Mouse (Mus musculus): Measurements from ENCODE around the gene 2310050C09Rik. TPM values are rescaled to one million over a fixed set of nuclear protein-coding genes. Genes with fewer than 3 reads are reported as not detected.

Gene 2310050C09Rik
- not detected for total RNA-seq (2021)
- long read RNA-seq, experiment 1: 0 reads
- long read RNA-seq, experiment 2: 0 reads

DNA sequence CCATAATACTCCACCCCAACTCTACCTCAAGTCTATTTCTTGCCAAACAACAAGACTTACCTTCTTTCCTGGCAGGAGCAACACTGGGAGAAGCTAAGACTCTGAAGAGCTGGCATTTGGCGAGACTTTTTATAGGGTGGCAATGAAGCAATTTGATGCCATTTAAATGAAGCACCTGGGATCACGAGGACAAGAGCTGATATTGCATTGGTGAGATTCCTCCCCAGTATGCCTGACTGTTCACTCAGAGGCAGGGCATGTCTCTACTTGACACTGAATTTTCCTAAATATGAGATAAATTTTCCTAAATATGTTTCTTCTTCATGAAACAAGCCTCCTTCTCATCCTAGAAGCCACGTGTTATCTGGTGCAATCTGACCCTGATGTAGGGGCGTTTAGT, at the start of gene 2310050C09Rik:
Gene 2310050C09Rik, minus strand, starts transcription at position 101 of the 400 bp plus-strand sequence.
- DNase-seq (ENCODE audit: low spot score): no peak

DNA sequence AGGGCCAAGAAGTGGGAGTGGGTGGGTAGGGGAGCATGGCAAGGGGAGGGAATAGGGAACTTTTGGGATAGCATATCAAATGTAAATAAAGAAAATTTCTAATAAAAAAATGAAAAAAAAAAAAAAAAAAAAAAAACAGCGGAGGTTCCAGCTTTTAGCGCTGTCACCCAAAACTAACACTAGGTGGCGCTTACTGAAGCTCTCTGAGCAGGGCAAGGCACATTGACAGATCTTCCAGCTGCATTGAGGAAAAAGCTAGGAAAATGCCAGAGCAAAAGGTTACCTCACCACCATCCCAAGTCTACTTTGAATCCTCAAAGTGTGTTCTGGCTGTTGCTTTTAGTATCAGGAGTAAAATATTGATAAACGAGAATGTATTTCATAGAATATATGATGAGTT, 37.6 kb upstream of the 2310050C09Rik start:
- DNase-seq (ENCODE audit: low spot score): no peak

DNA sequence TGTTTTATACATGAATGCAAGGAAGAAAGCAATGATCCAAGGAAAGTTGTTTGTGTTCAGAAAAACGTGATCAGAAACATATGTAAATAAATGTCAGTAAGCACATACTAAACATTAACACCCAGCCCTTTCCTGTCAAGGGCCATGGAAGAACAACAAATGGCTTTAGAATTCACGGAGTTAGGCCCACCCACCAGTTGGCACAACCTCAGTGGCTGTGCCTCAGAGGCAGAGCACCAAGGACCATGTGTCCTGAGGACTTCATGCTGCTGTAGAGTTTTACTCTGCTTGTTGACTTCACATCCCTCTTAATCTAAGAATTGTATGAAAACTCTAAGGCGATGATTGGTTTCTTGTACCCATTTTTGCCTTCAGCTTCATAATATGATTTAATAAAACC, 35.2 kb upstream of the 2310050C09Rik start:
- no peak for DNase-seq (ENCODE audit: low spot score)

DNA sequence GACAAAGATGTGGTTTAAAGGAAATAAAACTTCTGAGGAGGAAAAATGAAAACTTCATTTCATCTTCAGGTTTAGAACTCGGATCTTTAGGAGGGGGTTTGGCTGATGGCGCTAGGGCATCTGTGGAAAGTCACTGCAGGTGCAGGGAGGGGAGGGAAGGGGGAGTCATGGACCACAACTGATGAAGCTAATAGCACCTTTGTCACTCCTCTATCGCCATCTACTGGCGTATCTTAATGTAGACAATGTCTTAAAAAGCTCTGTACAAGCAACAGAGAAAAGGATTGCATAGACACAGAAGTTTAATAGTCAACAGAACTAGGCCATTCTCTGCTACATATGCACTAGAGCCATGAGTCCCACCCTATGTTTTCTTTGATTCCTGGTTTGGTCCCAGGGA, 33.6 kb upstream of the 2310050C09Rik start:
- DNase-seq (ENCODE audit: low spot score): no peak

DNA sequence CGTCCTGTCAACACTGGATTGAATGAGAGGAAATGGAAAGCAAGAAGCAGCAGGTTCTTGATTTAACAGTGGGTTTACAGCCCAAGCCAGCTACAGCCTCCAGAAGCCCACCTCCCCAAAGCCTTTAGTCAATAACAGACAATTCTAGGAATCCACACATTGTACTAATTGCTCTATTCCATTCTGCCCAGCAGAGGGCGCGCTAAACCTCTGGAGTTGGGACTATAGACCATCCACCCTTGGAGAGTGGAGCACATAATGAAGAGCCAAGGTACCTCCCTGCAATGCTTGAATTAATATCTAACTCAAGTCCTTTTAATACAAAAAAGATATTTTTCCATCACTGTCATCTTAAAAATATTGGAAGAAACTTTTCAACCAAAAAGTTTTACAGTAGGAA, 33.0 kb upstream of the 2310050C09Rik start:
- no peak for DNase-seq (ENCODE audit: low spot score)

DNA sequence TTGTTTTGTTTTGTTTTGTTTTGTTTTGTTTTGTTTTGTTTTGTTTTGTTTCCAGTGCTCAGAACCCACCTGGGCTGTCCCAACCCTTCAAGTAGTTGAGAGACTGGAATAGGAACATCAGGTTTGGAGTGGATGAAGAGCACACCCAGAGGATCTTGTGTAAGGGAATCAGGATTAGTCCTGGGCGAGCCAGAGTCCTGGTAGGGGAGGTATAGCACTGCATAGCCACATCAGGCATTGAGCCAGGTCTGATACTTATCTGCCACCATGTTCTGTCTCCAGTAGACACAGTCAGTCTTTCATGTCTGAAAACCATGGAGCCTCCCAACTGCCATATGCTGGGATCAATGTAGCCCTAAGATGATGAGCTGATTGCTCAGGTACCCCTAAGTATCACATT, 24.5 kb upstream of the 2310050C09Rik start:
- DNase-seq (ENCODE audit: low spot score): no peak

DNA sequence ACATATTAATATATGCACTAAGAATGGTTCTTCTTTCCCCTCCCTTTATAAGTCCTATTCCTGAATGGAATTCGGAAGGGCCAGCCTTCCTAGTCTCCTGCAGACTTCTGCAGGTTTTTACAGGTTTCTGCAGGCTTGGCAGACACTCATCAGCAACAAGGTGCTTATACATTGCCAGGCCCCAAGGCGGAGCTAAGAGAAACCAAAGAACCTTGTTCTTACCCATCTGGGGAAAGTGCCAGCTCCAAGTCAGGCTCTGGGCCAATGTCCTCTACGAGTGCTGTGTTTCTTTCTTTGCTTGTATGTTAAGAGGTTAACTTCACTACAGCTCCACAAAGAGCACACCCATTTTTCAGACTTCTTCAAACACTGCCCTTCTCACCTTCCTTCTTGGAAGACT, 24.0 kb upstream of the 2310050C09Rik start:
- no peak for DNase-seq (ENCODE audit: low spot score)

DNA sequence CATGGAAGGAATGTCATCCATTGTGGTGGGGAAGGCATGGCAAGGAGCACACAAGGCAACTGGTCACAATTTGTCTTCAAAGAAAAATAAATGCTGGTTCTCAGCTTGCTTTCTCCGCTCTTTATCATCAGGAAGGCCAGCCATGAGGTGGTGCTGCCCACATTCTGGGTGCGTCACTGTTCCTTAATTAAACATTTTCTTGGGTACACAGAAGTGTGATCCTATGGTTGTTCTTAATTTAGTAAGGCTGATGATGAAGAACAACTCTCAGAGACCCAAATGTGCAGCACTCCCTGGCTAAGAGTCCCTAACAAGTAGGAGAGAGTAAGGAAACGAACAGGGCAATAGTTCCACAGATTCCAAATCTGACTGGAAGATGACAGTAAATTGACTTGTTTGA, 4.2 kb upstream of the 2310050C09Rik start:
- DNase-seq (ENCODE audit: low spot score): no peak

DNA sequence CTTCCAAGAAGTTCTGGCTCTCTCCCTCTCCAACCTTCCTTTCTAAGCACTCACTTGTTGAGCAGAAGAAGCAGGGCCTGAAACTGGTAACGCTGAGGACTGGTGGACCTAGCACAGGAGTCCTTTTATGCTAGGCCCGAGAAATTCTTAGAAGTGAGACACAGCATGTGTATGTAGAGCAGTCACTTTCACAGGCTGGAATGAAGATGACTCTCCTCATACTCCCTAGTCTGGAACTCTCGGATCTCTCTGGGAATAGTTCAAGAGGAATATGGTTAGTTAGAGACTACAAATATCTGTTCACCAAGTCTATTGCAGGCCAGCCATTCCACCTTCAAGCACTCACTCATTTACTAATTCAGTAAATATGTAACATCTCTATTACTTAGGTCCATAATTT, 18.8 kb downstream of the 2310050C09Rik start, which contains the start of gene Lce1l:
Gene Lce1l, minus strand, starts transcription at position 101 of the 400 bp plus-strand sequence.
- no peak for DNase-seq (ENCODE audit: low spot score)

DNA sequence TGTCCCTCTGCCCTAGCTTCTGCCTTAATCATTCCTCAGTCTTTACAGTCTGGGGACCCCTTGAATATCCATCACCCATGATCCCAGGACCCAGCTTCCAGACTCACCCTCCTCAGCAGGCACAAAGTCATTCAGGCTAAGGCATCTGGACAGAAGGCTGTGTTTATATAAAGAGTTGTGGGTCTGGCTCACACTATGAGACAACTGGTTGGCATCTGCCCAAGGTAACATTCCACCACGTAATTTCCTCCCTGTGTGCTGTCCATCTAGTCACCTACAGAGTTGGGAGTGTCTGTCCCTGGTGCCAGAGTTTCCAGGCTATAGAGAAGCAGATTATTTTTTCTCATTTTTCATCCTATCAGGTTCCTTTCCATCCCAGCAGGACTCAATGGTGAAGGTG, 42.9 kb downstream of the 2310050C09Rik start, which contains the start of gene Kprp:
Gene Kprp, minus strand, starts transcription at position 140 of the 400 bp plus-strand sequence.
- DNase-seq (ENCODE audit: low spot score): no peak

DNA sequence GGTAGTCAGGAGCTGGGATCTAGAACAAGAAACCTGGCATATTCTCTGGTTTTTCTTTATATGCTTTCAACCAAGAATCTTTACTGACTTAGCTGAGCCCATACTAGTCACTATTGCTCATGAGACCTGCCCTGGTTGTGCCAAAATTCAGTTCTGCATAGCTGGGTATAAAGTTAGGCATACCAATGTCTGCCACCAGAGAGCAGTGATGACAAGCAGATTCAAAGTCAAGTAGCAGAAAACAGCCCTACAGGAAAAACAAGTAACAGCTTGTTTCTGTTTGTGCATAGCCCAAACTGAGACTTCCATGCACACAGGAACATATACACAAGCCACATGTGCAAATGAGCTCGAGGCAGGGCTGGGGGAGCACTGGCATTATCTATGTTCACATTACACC, 44.2 kb downstream of the 2310050C09Rik start:
- no peak for DNase-seq (ENCODE audit: low spot score)

Other genes starting within 250 kb of the 2310050C09Rik start
- not detected for gene Lce6a, start 248.6 kb downstream of the 2310050C09Rik start, total RNA-seq (2021)
- not detected for gene Lce1a1, start 221.9 kb downstream of the 2310050C09Rik start, total RNA-seq (2021)
- not detected for gene Lce1b, start 213.3 kb downstream of the 2310050C09Rik start, total RNA-seq (2021)
- not detected for gene Lce1a2, start 199.9 kb downstream of the 2310050C09Rik start, total RNA-seq (2021)
- gene Lce1c, start 191.0 kb downstream of the 2310050C09Rik start, total RNA-seq (2021): not detected
- not detected for gene Lce1d, start 183.0 kb downstream of the 2310050C09Rik start, total RNA-seq (2021)
- not detected for gene Lce1e, start 161.1 kb downstream of the 2310050C09Rik start, total RNA-seq (2021)
- gene Lce1f, start 149.9 kb downstream of the 2310050C09Rik start, total RNA-seq (2021): not detected
- not detected for gene Gm38119, start 131.1 kb downstream of the 2310050C09Rik start, total RNA-seq (2021)
- not detected for gene Lce1g, start 117.9 kb downstream of the 2310050C09Rik start, total RNA-seq (2021)
- not detected for gene Lce1h, start 105.2 kb downstream of the 2310050C09Rik start, total RNA-seq (2021)
- not detected for gene Lce1i, start 91.3 kb downstream of the 2310050C09Rik start, total RNA-seq (2021)
- gene Lce1j, start 79.7 kb downstream of the 2310050C09Rik start, total RNA-seq (2021): not detected
- not detected for gene Lce1k, start 62.3 kb downstream of the 2310050C09Rik start, total RNA-seq (2021)
- gene Kprp, start 43.0 kb downstream of the 2310050C09Rik start, total RNA-seq (2021): not detected
- not detected for gene Lce1l, start 18.9 kb downstream of the 2310050C09Rik start, total RNA-seq (2021)
- not detected for gene Lce3a, start 56.0 kb upstream of the 2310050C09Rik start, total RNA-seq (2021)
- gene Lce3b, start 62.8 kb upstream of the 2310050C09Rik start, total RNA-seq (2021): not detected
- gene Lce3c, start 74.3 kb upstream of the 2310050C09Rik start, total RNA-seq (2021): not detected
- gene Lce3d, start 87.2 kb upstream of the 2310050C09Rik start, total RNA-seq (2021): not detected
- gene Lce3e, start 96.8 kb upstream of the 2310050C09Rik start, total RNA-seq (2021): not detected
- not detected for gene Lce3f, start 122.0 kb upstream of the 2310050C09Rik start, total RNA-seq (2021)
- gene Crct1, start 145.5 kb upstream of the 2310050C09Rik start, total RNA-seq (2021): not detected
- not detected for gene Lce1m, start 148.8 kb upstream of the 2310050C09Rik start, total RNA-seq (2021)
- not detected for gene Gm4858, start 198.6 kb upstream of the 2310050C09Rik start, total RNA-seq (2021)

Data from gastrocnemius, adult 18-20 months (tissue).